Mouse (Mus musculus) G1E (cell line): ENCODE results near the gene Entpd7. TPM values are rescaled to one million over a fixed set of nuclear protein-coding genes. Genes with fewer than 3 reads are reported as not detected.

Experiments
- ATAC-seq: 2 replicates; pipeline ENCODE4 v1.8.0; 2016; ENCODE audit warnings: mild to moderate bottlenecking; ENCODE audit not compliant: insufficient number of reproducible peaks, poor library complexity, low FRiP score, severe bottlenecking; ENCODE audit errors: extremely low read depth
- DNase-seq: peaks from one replicate; pipeline ENCODE4 v3.0.0; 2012; ENCODE audit warnings: low spot score
- H3K27me3 ChIP-seq: 2 replicates; pipeline ENCODE4 v1.6.1; 2012; ENCODE audit warnings: mild to moderate bottlenecking, low read length, inconsistent platforms; ENCODE audit not compliant: insufficient read depth
- H3K36me3 ChIP-seq: replicated peaks from 2 replicates; pipeline ENCODE3; 2012; ENCODE audit warnings: mild to moderate bottlenecking, inconsistent platforms
- H3K4me1 ChIP-seq: 2 replicates; pipeline ENCODE4 v1.6.1; 2012; ENCODE audit warnings: low read depth, low read length, inconsistent platforms, mixed read lengths; ENCODE audit not compliant: insufficient read depth
- H3K4me3 ChIP-seq: 2 replicates; pipeline ENCODE4 v1.5.1; 2012; ENCODE audit warnings: low read depth, mild to moderate bottlenecking, inconsistent platforms, low read length, moderate library complexity, mixed read lengths
- H3K9me3 ChIP-seq: replicated peaks from 2 replicates; pipeline ENCODE4 v1.6.1; 2012; ENCODE audit warnings: inconsistent platforms
- CTCF ChIP-seq: IDR thresholded peaks from 2 replicates; pipeline ENCODE4 v1.5.1; 2012; ENCODE audit warnings: low read depth, low read length, inconsistent platforms, mixed read lengths
- GATA1 ChIP-seq: IDR thresholded peaks from 2 replicates; pipeline ENCODE4 v1.6.1; 2012; ENCODE audit warnings: borderline replicate concordance, low read length, inconsistent platforms, mixed read lengths
- GATA2 ChIP-seq: IDR thresholded peaks from 2 replicates; pipeline ENCODE4 v1.6.1; 2012; ENCODE audit warnings: low read depth, low read length, inconsistent platforms, borderline replicate concordance
- POLR2AphosphoS5 ChIP-seq: IDR thresholded peaks from 2 replicates; pipeline ENCODE4 v1.6.1; 2012; ENCODE audit warnings: low read depth, low read length, inconsistent platforms; ENCODE audit not compliant: insufficient replicate concordance
- TAL1 ChIP-seq: conservative IDR thresholded peaks from 2 replicates; pipeline ENCODE4 v1.6.1; 2012; ENCODE audit warnings: low read depth, low read length, inconsistent platforms, mixed read lengths
- polyA plus RNA-seq: library from polyadenylated mRNA; stranded (reverse); fragments of >175 nt; gene quantifications from 2 replicates; pipeline ENCODE4 v1.2.3, GENCODE M21; 2012
- total RNA-seq, 2 experiments: library from RNA; stranded (forward) in 1 of 2; stranded (reverse) in 1 of 2; fragments of 200-1000 nt in 1 of 2; fragments of >200 nt in 1 of 2; fragmentation: Nextera tagmentation in 1 of 2; gene quantifications; 2 replicates each; pipeline ENCODE4 v1.2.3; 2014 to 2017

The Entpd7 gene
- total and polyA plus RNA-seq, 3 experiments: 2.2 to 21.1 (median 6.6) TPM

DNA sequence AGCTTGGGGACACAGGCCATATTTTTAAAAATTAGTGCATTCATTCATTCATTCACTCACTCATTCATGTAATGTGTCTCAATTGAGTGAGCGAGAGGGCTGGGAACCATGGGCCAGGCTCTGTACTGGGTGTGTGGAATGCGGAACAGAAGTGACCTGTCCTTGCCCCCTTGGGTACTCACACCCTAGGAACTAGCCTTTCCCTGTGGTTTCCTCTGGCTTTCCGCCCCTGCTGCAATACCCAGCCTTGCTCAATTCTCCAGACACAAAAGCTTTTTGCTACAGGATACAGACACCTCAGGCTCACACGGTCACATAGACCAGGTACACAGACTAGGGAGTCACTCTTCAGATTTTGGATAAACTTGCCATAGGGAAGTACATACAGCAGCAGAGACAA lies 41.1 kb upstream of the Entpd7 start:
- Histone ChIP-seq H3K4me1 (no peaks in the 10 kb centered on the region; the same call in 1 of the 2 replicates), H3K27me3 (peaks cover 26% of the 10 kb centered on the region)
- TF ChIP-seq GATA1 (no peak), GATA2 (no peak), POLR2AphosphoS5 (no peak), TAL1 (no peak), CTCF (no peak)

DNA sequence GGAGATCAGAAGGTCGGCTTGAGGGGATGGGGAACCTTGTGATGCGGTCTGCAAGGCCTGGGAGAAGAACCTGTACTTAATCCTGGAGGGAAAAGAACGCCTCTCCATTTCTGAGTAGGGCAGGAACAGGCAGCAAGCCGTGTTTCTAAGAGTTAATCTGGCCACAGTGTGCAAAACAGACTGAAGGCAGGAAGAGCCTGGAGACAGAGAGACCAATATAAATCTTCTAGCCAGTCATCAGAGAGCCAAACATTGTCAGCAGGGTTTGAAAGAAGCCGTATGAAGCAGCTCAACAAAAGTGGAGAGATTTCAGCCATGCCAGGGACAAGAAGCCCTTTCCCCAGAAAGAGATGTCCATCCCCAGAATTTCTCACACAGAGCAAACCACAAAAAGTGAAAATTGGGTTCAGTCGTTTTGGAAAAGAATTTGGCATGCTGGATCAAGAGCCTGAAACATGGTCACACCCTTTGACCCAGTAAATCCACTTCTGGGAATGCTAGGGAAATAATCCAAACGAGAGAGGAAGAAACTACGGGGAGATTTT lies 38.2 kb upstream of the Entpd7 start:
- ATAC-seq (no peak), DNase-seq (no peak)
- TF ChIP-seq TAL1 (no peak), GATA1 (no peak), POLR2AphosphoS5 (no peak), GATA2 (no peak), CTCF (no peak)
- H3K9me3 ChIP-seq: no peaks in the 10 kb centered on the region
- H3K4me1 ChIP-seq: peaks cover 5% of the 10 kb centered on the region; the same call in 1 of the 2 replicates
- H3K4me3 ChIP-seq: no peak overlapping the region
- H3K36me3 ChIP-seq: no peaks in the 10 kb centered on the region
- peaks cover 34% of the 10 kb centered on the region for H3K27me3 ChIP-seq

More for the DNA sequence above, 41.1 kb upstream of the Entpd7 start:
- Histone ChIP-seq H3K4me3 (no peak overlapping the region), H3K36me3 (no peaks in the 10 kb centered on the region), H3K9me3 (no peaks in the 10 kb centered on the region)
- ATAC-seq (no peak), DNase-seq (no peak)

DNA sequence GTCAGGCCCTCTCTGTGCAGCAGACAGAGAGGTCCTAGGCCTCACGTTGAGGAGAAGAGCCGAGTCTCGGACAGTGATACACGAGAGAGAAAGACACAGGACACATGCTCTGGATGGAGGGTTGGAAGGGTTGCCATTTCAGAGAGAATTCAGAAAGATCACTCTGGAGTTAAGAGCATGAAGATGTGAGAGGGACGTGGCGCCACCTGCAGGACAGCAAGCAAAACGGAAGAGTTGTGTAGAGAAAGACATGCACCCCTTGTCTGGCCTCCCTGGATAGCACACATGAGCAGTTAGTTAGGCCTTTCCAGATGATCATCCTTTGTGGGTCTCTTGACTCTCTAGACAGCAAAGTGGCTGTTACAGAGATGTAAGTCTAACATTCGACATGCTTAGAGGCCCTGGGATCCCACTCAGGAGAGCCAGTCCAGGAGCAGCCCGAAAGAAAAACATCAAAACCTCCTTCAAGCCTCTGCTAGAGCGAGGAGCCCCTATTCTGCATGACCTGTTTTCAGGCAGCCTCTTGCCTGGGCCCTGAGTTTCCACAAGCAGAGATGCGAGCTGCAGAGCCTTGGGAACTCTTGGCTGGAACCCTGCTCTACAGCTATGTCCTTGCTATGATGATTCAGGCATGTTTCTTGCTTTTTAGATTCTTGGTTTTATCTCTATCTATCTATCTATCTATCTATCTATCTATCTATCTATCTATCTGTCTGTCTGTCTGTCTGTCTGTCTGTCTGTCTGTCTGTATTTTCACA lies 33.6 kb upstream of the Entpd7 start:
- no peaks in the 10 kb centered on the region for H3K36me3 ChIP-seq
- DNase-seq (no peak), ATAC-seq (no peak)
- peaks cover 39% of the 10 kb centered on the region for H3K27me3 ChIP-seq
- H3K4me3 ChIP-seq: no peak overlapping the region
- TF ChIP-seq GATA1: no peak
- no peak for TF ChIP-seq POLR2AphosphoS5
- TF ChIP-seq CTCF: peak; percentile 78
- H3K4me1 ChIP-seq: peaks cover 5% of the 10 kb centered on the region; the same call in 1 of the 2 replicates
- no peaks in the 10 kb centered on the region for H3K9me3 ChIP-seq

DNA sequence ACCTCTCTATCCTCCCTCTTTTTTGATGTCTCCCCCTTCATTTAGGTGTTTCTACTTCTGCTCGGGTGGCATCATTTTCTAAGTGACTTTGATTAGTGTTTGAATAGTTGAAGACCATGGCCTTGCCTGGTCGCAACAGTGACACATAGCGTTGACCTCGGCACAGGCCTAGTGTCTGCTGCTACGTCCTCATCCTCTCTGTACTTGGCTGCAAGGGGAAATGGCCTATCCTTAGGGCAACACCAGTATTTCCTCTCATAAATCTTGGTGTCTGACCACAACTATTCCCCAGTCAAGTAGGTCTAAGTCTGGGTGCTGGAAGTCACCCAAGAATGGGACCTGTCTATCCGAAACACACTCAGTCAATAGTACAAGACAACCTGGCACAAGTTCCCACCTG lies 29.8 kb upstream of the Entpd7 start:
- Histone ChIP-seq H3K4me1 (peaks cover 5% of the 10 kb centered on the region; the same call in 1 of the 2 replicates), H3K27me3 (peaks cover 19% of the 10 kb centered on the region), H3K4me3 (no peak overlapping the region), H3K36me3 (peaks cover 32% of the 10 kb centered on the region), H3K9me3 (no peaks in the 10 kb centered on the region)
- no peak for ATAC-seq
- TF ChIP-seq POLR2AphosphoS5 (no peak), TAL1 (no peak), GATA2 (no peak), CTCF (no peak)
- DNase-seq: no peak

DNA sequence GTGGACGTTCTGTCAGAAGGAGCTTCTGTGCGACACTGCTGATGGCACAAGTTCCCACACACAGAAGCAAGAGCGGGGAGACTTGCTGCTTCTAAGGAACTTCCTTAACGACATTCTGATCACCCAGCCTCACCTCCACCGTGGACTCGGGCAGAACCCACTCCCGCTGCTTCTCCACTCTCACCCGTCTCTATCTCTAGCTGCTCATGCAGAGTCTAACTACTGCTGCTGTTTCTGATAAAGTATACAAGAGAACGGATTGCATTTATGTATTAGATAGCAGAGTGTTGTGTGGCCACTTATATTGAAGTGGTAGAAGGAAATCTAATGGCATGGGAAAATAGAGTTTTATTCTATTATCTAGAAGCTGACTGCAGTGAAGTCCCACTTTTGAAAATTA lies 28.7 kb upstream of the Entpd7 start:
- Histone ChIP-seq H3K27me3 (peaks cover 14% of the 10 kb centered on the region), H3K4me1 (peaks cover 3% of the 10 kb centered on the region; the same call in 1 of the 2 replicates), H3K4me3 (no peak overlapping the region), H3K36me3 (peaks cover 42% of the 10 kb centered on the region), H3K9me3 (no peaks in the 10 kb centered on the region)
- DNase-seq (no peak), ATAC-seq (no peak)
- no peak for TF ChIP-seq TAL1
- no peak for TF ChIP-seq GATA1
- no peak for TF ChIP-seq POLR2AphosphoS5
- TF ChIP-seq GATA2: no peak
- TF ChIP-seq CTCF: no peak

DNA sequence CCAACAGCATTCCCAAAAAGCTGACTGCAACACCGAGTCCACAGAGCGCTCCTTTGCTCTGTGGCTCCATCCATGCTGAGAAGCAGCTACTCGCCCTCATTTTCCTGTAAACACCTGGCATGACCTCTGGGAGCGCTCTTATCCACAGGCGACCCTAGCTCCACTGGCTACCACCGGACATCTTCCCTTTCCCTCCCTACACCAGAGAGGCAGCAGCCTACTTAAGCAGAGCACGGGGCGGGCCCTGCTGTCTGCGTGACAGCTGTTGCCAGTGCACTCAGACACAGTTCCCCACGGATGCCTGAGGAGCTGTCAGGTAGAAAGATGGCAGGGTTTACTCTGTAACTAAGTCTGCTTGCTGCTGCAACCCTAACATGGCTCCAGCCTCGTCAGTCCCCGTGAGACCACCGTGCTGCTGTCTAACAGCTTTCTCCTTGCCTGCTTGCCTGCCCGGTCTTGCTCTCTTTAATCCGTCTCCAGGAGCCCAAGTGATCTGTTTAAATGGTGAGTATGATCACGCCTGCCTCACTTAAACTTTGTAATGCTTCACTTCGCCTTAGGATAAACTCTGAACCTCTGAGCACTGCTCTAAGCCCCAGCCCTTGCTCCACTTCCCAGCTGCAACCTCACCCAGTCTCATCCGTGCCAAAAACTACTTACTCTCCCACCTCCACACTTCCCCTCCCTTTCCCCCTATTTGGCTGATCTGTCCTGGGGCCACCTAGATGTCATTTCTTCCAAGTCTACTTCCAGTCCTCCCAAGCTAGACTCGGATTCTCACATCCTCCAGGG lies 27.1 kb upstream of the Entpd7 start:
- Histone ChIP-seq H3K4me1 (0 out of 2 replicates have a peak, but pooled peaks cover 3% of the 10 kb centered on the region), H3K9me3 (no peaks in the 10 kb centered on the region)
- TF ChIP-seq CTCF: no peak
- no peak for TF ChIP-seq GATA1
- no peak for TF ChIP-seq POLR2AphosphoS5
- no peak for TF ChIP-seq GATA2
- TF ChIP-seq TAL1: no peak

More for the DNA sequence above, 27.1 kb upstream of the Entpd7 start:
- ATAC-seq (no peak), DNase-seq (no peak)
- Histone ChIP-seq H3K27me3 (peaks cover 9% of the 10 kb centered on the region), H3K36me3 (peaks cover 57% of the 10 kb centered on the region), H3K4me3 (no peak overlapping the region)
